Mouse (Mus musculus) hindbrain, embryonic 14.5 days (tissue): ENCODE measurements around the gene Paqr4. TPM values are rescaled to one million over a fixed set of nuclear protein-coding genes. Genes with fewer than 3 reads are reported as not detected.
A peak's percentile ranks its signal among the peaks of the same experiment; 100 is the strongest.

Experiments
- ATAC-seq: fragments of 200-750 bp; cut with Nextera tagmentation; 2 replicates; pipeline ENCODE4 v1.8.0; 2017; ENCODE audit warnings: moderate number of reproducible peaks, mild to moderate bottlenecking, moderate TSS enrichment, moderate library complexity; ENCODE audit not compliant: low FRiP score
- DNase-seq: peaks from one replicate; pipeline ENCODE4 v3.0.0-alpha.2; 2015; ENCODE audit warnings: low spot score
- H3K27ac ChIP-seq: fragments of 300-500 bp; sonication (generic); 2 replicates; pipeline ENCODE4 v1.5.1; 2014; ENCODE audit warnings: mild to moderate bottlenecking, moderate library complexity
- H3K27me3 ChIP-seq: fragments of 300-500 bp; sonication (generic); 2 replicates; pipeline ENCODE4 v1.6.1; 2014; ENCODE audit warnings: mild to moderate bottlenecking, low read length, mixed read lengths; ENCODE audit not compliant: control insufficient read depth, insufficient read depth
- H3K36me3 ChIP-seq: fragments of 300-500 bp; sonication (generic); replicated peaks from 2 replicates; pipeline ENCODE4 v1.6.1; 2014; ENCODE audit not compliant: control insufficient read depth, insufficient read depth
- H3K4me1 ChIP-seq: fragments of 300-500 bp; sonication (generic); replicated peaks from 2 replicates; pipeline ENCODE4 v1.6.1; 2014; ENCODE audit warnings: antibody characterized with exemption, low read length, mixed read lengths; ENCODE audit not compliant: control insufficient read depth, insufficient read depth
- H3K4me2 ChIP-seq: fragments of 300-500 bp; sonication (generic); replicated peaks from 2 replicates; pipeline ENCODE4 v1.6.1; 2014; ENCODE audit warnings: mild to moderate bottlenecking, moderate library complexity
- H3K4me3 ChIP-seq: fragments of 300-500 bp; sonication (generic); replicated peaks from 2 replicates; pipeline ENCODE4 v1.5.1; 2014; ENCODE audit warnings: mild to moderate bottlenecking, low read length
- H3K9ac ChIP-seq: fragments of 300-500 bp; sonication (generic); 2 replicates; pipeline ENCODE4 v1.6.1; 2014
- H3K9me3 ChIP-seq: fragments of 300-500 bp; sonication (generic); 2 replicates; pipeline ENCODE4 v1.6.1; 2016; ENCODE audit warnings: low read length; ENCODE audit not compliant: control insufficient read depth
- WGBS: fragments of 180-500 bp; shearing (Covaris S2); extraction: QIAGEN DNeasy Blood & Tissue Kit; methylation state at CpG from one replicate; pipeline ENCODE4 v1.1.7; 2014; 5-methylcytosine and 5-hydroxymethylcytosine counted together
- polyA plus RNA-seq: library from polyadenylated mRNA; unstranded; fragments of >200 nt; fragmentation: Nextera tagmentation; extraction: Ambion mirVana; gene quantifications from 2 replicates; pipeline ENCODE4 v1.2.1, GENCODE M21; 2014

Gene Paqr4
- polyA plus RNA-seq, 1 experiment from 2014 or later, result 57.5 TPM

- ATAC-seq (no peak), DNase-seq (no peak)
- H3K9me3 ChIP-seq, result no peaks in the 10 kb centered on the region
- WGBS, result 62% methylated on average over 8 of the region's 8 CpGs
- peaks cover 97% of the 10 kb centered on the region for H3K36me3 ChIP-seq
- H3K4me3 ChIP-seq, result no peak overlapping the region
- H3K4me2 ChIP-seq, result no peak overlapping the region
- no peak overlapping the region for H3K9ac ChIP-seq
- no peaks in the 10 kb centered on the region for H3K27me3 ChIP-seq
- H3K27ac ChIP-seq, result no peak overlapping the region
- no peaks in the 10 kb centered on the region for H3K4me1 ChIP-seq
Observed at GRCm38 (mm10) chr17:23758801-23759200, 18.1 kb upstream of the Paqr4 start.

DNA sequence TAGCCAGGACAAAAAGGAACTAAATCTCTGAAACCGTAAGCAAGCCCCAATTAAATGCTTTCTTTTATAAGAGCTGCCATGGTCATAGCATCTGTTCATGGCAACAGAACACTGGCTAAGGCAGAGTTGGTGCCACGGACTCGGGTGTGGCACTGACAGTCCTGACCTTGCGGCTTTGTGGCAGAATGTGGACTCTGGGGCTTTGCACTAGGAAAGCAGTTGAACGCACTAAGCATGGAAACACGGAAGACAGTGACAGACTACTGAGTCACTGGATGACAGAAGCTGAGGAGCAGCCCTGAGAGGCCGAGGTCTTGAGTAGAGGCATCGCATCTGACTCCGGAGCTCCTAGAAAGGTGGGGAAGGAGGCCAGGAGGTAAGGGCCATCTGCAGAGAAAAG lies 16.9 kb upstream of the Paqr4 start:
- no peak overlapping the region for H3K4me3 ChIP-seq
- ATAC-seq (no peak), DNase-seq (no peak)
- no peak overlapping the region for H3K9ac ChIP-seq
- WGBS, result 95% methylated on average over 9 of the region's 9 CpGs
- peaks cover 100% of the 10 kb centered on the region for H3K36me3 ChIP-seq
- no peak overlapping the region for H3K4me2 ChIP-seq
- no peak overlapping the region for H3K27ac ChIP-seq
- no peaks in the 10 kb centered on the region for H3K4me1 ChIP-seq
- no peaks in the 10 kb centered on the region for H3K9me3 ChIP-seq
- H3K27me3 ChIP-seq, result no peaks in the 10 kb centered on the region

DNA sequence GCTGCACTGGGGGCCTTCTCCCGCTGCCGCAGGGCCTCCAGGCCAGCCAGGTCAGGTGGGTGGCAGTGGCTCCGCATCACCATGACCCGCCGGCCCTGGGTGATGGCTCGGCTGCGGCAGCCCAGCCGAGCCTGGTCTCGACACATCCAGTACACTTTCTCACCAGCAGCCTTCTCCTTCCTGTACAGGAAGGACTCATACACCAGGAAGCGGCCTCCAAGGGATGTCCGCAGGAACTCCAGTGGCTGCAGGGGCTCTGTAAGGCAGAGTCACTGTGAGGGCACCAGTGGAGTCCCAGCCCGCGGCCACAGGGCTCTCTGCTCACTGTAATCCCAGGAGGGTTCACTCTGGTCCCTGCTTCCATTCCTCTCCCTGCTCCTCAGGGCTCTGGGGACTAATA lies 15.0 kb upstream of the Paqr4 start:
- H3K9ac ChIP-seq, result no peak overlapping the region
- no peaks in the 10 kb centered on the region for H3K27me3 ChIP-seq
- H3K9me3 ChIP-seq, result no peaks in the 10 kb centered on the region
- H3K4me2 ChIP-seq, result no peak overlapping the region
- peaks cover 96% of the 10 kb centered on the region for H3K36me3 ChIP-seq
- no peak overlapping the region for H3K27ac ChIP-seq
- ATAC-seq, result no peak
- 84% methylated on average over 13 of the region's 13 CpGs for WGBS
- no peaks in the 10 kb centered on the region for H3K4me1 ChIP-seq
- no peak overlapping the region for H3K4me3 ChIP-seq
- DNase-seq, result no peak

GRCm38 (mm10) chr17:23749400-23750191 lies 8.9 kb upstream of the Paqr4 start:
- Histone ChIP-seq H3K4me3 (no peak overlapping the region), H3K4me2 (no peak overlapping the region), H3K36me3 (peaks cover 35% of the 10 kb centered on the region), H3K9ac (no peak overlapping the region), H3K4me1 (peaks cover 19% of the 10 kb centered on the region), H3K27me3 (peaks cover 33% of the 10 kb centered on the region), H3K27ac (no peak overlapping the region), H3K9me3 (no peaks in the 10 kb centered on the region)
- no peak for ATAC-seq
- DNase-seq, result no peak
- WGBS, result 82% methylated on average over 11 of the region's 11 CpGs

DNA sequence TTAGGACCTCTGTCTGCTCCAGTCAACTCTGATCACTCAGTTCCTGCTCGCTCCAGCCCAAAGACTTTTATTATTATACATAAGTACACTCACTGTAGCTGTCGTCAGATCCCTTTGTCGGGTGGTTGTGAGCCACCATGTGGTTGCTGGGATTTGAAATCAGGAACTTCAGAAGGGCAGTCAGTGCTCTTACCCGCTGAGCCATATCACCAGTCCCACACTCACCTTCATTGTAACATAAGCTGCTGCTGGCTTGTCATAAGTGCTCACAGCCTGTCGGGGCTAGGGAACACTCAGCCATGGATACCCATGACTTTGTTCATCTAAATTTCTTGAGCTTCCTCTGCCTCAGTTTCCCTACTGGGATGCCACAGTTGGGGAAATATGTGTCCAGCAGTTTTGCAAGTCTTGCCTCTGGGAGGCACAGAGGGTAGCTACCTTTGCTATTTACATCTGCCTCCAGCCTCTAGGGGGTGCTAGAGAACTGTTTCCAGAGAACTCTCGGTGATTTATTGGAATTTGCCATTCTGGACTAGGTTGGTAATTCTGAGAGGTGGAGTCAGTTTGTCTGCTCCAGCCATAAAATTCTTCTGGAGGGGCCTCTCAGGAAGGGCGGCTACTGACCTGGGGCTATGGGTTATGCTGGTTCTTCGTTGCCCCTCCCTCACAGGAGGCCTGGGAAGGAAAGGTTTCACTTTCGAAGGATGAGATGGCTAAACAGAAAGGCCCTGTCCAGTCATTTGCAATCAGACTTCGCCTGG lies 8.1 kb upstream of the Paqr4 start:
- no peak overlapping the region for H3K4me2 ChIP-seq
- ATAC-seq, result no peak
- H3K4me1 ChIP-seq, result peaks cover 20% of the 10 kb centered on the region
- H3K27me3 ChIP-seq, result peaks cover 41% of the 10 kb centered on the region
- no peak overlapping the region for H3K9ac ChIP-seq
- H3K27ac ChIP-seq, result no peak overlapping the region
- H3K9me3 ChIP-seq, result no peaks in the 10 kb centered on the region
- DNase-seq, result peak; percentile 73
- H3K4me3 ChIP-seq, result no peak overlapping the region
- peaks cover 27% of the 10 kb centered on the region for H3K36me3 ChIP-seq
- 42% methylated on average over 10 of the region's 10 CpGs for WGBS

DNA sequence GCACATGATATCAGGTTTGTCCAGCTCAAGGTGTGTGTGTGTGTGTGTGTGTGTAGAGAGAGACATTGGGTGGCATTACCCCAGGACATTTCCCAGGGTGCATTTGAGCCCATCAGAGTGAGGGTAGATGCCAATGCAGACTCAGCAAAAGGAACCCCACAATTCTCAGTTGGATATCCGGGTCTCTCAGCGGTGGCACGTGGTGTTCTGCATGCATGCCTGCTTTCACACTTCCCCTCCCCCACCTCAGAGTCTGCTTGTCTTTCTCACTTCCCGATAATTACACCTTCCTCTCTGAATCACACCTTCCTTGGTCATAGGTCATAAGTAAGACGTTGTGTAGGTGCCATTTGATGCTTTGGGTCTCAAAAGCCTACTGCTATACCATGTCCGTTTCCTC lies 7.4 kb upstream of the Paqr4 start:
- no peak overlapping the region for H3K4me3 ChIP-seq
- H3K36me3 ChIP-seq, result peaks cover 19% of the 10 kb centered on the region
- ATAC-seq (no peak), DNase-seq (no peak)
- 44% methylated on average over 6 of the region's 6 CpGs for WGBS
- no peaks in the 10 kb centered on the region for H3K9me3 ChIP-seq
- no peak overlapping the region for H3K4me2 ChIP-seq
- H3K27ac ChIP-seq, result no peak overlapping the region
- H3K4me1 ChIP-seq, result peaks cover 20% of the 10 kb centered on the region
- peaks cover 49% of the 10 kb centered on the region for H3K27me3 ChIP-seq
- H3K9ac ChIP-seq, result no peak overlapping the region

DNA sequence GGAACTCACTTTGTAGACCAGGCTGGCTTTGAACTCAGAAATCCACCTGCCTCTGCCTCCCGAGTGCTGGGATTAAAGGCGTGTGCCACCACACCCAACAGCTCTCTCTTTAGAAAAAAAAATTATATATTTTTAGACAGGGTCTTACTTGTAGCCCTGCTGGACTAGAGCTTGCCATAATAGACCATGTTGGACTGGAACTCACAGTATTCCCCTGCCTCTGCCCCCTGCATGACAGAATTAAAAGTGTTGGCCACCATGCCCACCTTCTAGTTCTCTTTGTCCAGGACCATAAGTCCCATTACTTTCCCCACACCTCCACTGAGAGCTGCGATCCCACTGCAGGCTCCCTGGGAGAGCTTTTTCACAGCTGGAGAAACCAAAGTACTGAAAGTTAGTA lies 6.8 kb upstream of the Paqr4 start:
- peaks cover 14% of the 10 kb centered on the region for H3K36me3 ChIP-seq
- no peak overlapping the region for H3K9ac ChIP-seq
- H3K4me3 ChIP-seq, result no peak overlapping the region
- DNase-seq (no peak), ATAC-seq (no peak)
- no peak overlapping the region for H3K4me2 ChIP-seq
- peaks cover 20% of the 10 kb centered on the region for H3K4me1 ChIP-seq
- no peak overlapping the region for H3K27ac ChIP-seq
- peaks cover 54% of the 10 kb centered on the region for H3K27me3 ChIP-seq
- no peaks in the 10 kb centered on the region for H3K9me3 ChIP-seq
- WGBS, result 88% methylated on average over 3 of the region's 3 CpGs

DNA sequence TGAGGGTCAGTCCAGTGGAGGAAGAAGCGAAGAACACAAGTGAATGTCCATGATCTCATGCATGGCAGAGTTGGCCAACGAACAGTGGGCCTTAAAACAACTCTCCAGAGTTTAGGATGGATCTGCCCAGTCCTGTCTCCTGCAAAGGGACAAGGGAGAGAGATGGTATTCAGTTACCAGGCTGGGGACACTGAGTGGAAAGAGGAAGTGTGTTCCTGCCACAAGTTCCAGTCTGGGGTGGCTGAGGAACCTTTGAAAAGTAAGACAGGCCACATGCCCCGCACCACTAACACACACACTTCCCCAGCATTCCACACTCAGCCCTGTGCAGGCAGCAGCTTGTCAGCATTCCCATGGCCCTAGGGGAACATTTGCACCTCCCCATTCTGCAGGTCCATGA lies 6.1 kb upstream of the Paqr4 start:
- DNase-seq (no peak), ATAC-seq (no peak)
- Histone ChIP-seq H3K9me3 (no peaks in the 10 kb centered on the region), H3K9ac (no peak overlapping the region), H3K27ac (no peak overlapping the region), H3K4me1 (peaks cover 20% of the 10 kb centered on the region), H3K36me3 (peaks cover 6% of the 10 kb centered on the region), H3K4me2 (no peak overlapping the region), H3K4me3 (no peak overlapping the region), H3K27me3 (peaks cover 61% of the 10 kb centered on the region)
- 84% methylated on average over 3 of the region's 3 CpGs for WGBS

DNA sequence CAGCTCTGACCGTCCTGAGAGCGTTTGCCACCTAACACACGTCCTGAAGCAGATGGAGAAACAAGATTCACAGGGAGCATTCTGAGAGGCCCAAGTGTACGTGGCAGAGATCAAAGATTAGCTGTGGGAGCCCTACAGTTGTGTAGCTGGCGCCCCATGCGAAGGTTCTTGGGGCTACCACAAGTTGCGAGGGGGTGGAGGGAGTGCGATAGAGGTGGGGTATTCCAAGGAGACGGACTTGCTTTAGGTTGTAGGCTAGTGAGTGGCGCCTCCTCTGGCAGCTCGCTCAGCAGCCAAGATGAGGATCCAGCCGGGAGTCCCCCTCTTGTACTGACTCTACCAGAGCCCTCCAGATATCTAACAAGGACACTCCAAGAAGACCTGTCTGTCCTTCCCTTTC lies 5.6 kb upstream of the Paqr4 start:
- peak overlapping the region; percentile 65 for H3K4me2 ChIP-seq
- peaks cover 20% of the 10 kb centered on the region for H3K4me1 ChIP-seq
- peak overlapping the region; percentile 35 for H3K4me3 ChIP-seq
- H3K27ac ChIP-seq, result no peak overlapping the region
- H3K9ac ChIP-seq, result no peak overlapping the region
- H3K36me3 ChIP-seq, result peaks cover 2% of the 10 kb centered on the region
- DNase-seq, result no peak
- H3K9me3 ChIP-seq, result no peaks in the 10 kb centered on the region
- 3% methylated on average over 12 of the region's 12 CpGs for WGBS
- no peak for ATAC-seq
- peaks cover 66% of the 10 kb centered on the region for H3K27me3 ChIP-seq
